Mouse (Mus musculus): ENCODE data around the gene Isy1. TPM values are rescaled to one million over a fixed set of nuclear protein-coding genes. Genes with fewer than 3 reads are reported as not detected.

Isy1 gene
- polyA plus RNA-seq, 1 experiment from 2014 or later: 50.7 TPM

- no peak overlapping the region for H3K27ac ChIP-seq
- H3K4me3 ChIP-seq: no peak overlapping the region
- H3K4me1 ChIP-seq (replicated peaks): peaks cover 19% of the 10 kb centered on the region
- 94% methylated on average over 10 of the region's 10 CpGs for WGBS
- no peak for DNase-seq (ENCODE audit: low spot score)
- no peaks in the 10 kb centered on the region for H3K27me3 ChIP-seq (ENCODE audit: insufficient read depth, poor library complexity, severe bottlenecking)
- peaks cover 13% of the 10 kb centered on the region for H3K36me3 ChIP-seq
- H3K9me3 ChIP-seq: no peaks in the 10 kb centered on the region
Observed at GRCm38 (mm10) chr6:87793821-87794510, 44.6 kb downstream of the Isy1 start.

GRCm38 (mm10) chr6:87791826-87792225 is 46.8 kb downstream of the Isy1 start:
- no peak for DNase-seq (ENCODE audit: low spot score)
- peaks cover 13% of the 10 kb centered on the region for H3K36me3 ChIP-seq
- H3K9me3 ChIP-seq: no peaks in the 10 kb centered on the region
- peaks cover 19% of the 10 kb centered on the region for H3K4me1 ChIP-seq (replicated peaks)
- 94% methylated on average over 5 of the region's 5 CpGs for WGBS
- no peaks in the 10 kb centered on the region for H3K27me3 ChIP-seq (ENCODE audit: insufficient read depth, poor library complexity, severe bottlenecking)
- no peak overlapping the region for H3K4me3 ChIP-seq
- H3K27ac ChIP-seq: no peak overlapping the region

GRCm38 (mm10) chr6:87790779-87791480 is 47.7 kb downstream of the Isy1 start:
- WGBS: 74% methylated on average over 7 of the region's 7 CpGs
- no peak for DNase-seq (ENCODE audit: low spot score)
- Histone ChIP-seq H3K4me3 (no peak overlapping the region), H3K27ac (no peak overlapping the region), H3K4me1 (replicated peaks) (peaks cover 15% of the 10 kb centered on the region), H3K36me3 (peaks cover 13% of the 10 kb centered on the region), H3K27me3 (ENCODE audit: insufficient read depth, poor library complexity, severe bottlenecking) (no peaks in the 10 kb centered on the region), H3K9me3 (no peaks in the 10 kb centered on the region)

- Histone ChIP-seq H3K9me3 (no peaks in the 10 kb centered on the region), H3K36me3 (peaks cover 13% of the 10 kb centered on the region), H3K4me1 (replicated peaks) (peaks cover 6% of the 10 kb centered on the region; the same call in 1 of the 2 replicates), H3K27ac (no peak overlapping the region), H3K4me3 (no peak overlapping the region), H3K27me3 (ENCODE audit: insufficient read depth, poor library complexity, severe bottlenecking) (no peaks in the 10 kb centered on the region)
- DNase-seq (ENCODE audit: low spot score): no peak
- 92% methylated on average over 6 of the region's 6 CpGs for WGBS
Observed at GRCm38 (mm10) chr6:87789791-87790190, 48.8 kb downstream of the Isy1 start.

GRCm38 (mm10) chr6:87788896-87789587 is 49.6 kb downstream of the Isy1 start:
- H3K27me3 ChIP-seq (ENCODE audit: insufficient read depth, poor library complexity, severe bottlenecking): no peaks in the 10 kb centered on the region
- H3K36me3 ChIP-seq: peaks cover 13% of the 10 kb centered on the region
- WGBS: 72% methylated on average over 5 of the region's 5 CpGs
- H3K4me3 ChIP-seq: no peak overlapping the region
- H3K4me1 ChIP-seq (replicated peaks): peaks cover 6% of the 10 kb centered on the region; the same call in 1 of the 2 replicates
- no peak overlapping the region for H3K27ac ChIP-seq
- DNase-seq (ENCODE audit: low spot score): no peak
- no peaks in the 10 kb centered on the region for H3K9me3 ChIP-seq

GRCm38 (mm10) chr6:87788266-87788895 is 50.2 kb downstream of the Isy1 start:
- Histone ChIP-seq H3K4me1 (replicated peaks) (peaks cover 6% of the 10 kb centered on the region; the same call in 1 of the 2 replicates), H3K27me3 (ENCODE audit: insufficient read depth, poor library complexity, severe bottlenecking) (no peaks in the 10 kb centered on the region), H3K9me3 (no peaks in the 10 kb centered on the region), H3K27ac (no peak overlapping the region), H3K36me3 (peaks cover 13% of the 10 kb centered on the region), H3K4me3 (no peak overlapping the region)
- 90% methylated on average over 9 of the region's 9 CpGs for WGBS
- no peak for DNase-seq (ENCODE audit: low spot score)

- no peak overlapping the region for H3K27ac ChIP-seq
- DNase-seq (ENCODE audit: low spot score): no peak
- H3K27me3 ChIP-seq (ENCODE audit: insufficient read depth, poor library complexity, severe bottlenecking): no peaks in the 10 kb centered on the region
- H3K9me3 ChIP-seq: no peaks in the 10 kb centered on the region
- H3K4me1 ChIP-seq (replicated peaks): peaks cover 6% of the 10 kb centered on the region; the same call in 1 of the 2 replicates
- 84% methylated on average over 6 of the region's 6 CpGs for WGBS
- H3K4me3 ChIP-seq: no peak overlapping the region
- H3K36me3 ChIP-seq: peaks cover 9% of the 10 kb centered on the region
Observed at GRCm38 (mm10) chr6:87787108-87787890, 51.3 kb downstream of the Isy1 start.

- Histone ChIP-seq H3K9me3 (no peaks in the 10 kb centered on the region), H3K4me3 (no peak overlapping the region), H3K36me3 (0 out of 2 replicates have a peak, but pooled peaks cover 2% of the 10 kb centered on the region), H3K4me1 (replicated peaks) (peaks cover 6% of the 10 kb centered on the region; the same call in 1 of the 2 replicates), H3K27ac (no peak overlapping the region), H3K27me3 (ENCODE audit: insufficient read depth, poor library complexity, severe bottlenecking) (no peaks in the 10 kb centered on the region)
- no peak for DNase-seq (ENCODE audit: low spot score)
- 90% methylated on average over 5 of the region's 5 CpGs for WGBS
Observed at GRCm38 (mm10) chr6:87786621-87787020, 52.0 kb downstream of the Isy1 start.

- no peaks in the 10 kb centered on the region for H3K36me3 ChIP-seq
- peaks cover 1% of the 10 kb centered on the region; the same call in 1 of the 2 replicates for H3K4me1 ChIP-seq (replicated peaks)
- no peak for DNase-seq (ENCODE audit: low spot score)
- H3K4me3 ChIP-seq: no peak overlapping the region
- 83% methylated on average over 8 of the region's 8 CpGs for WGBS
- H3K9me3 ChIP-seq: no peaks in the 10 kb centered on the region
- no peak overlapping the region for H3K27ac ChIP-seq
- H3K27me3 ChIP-seq (ENCODE audit: insufficient read depth, poor library complexity, severe bottlenecking): no peaks in the 10 kb centered on the region
Observed at GRCm38 (mm10) chr6:87784033-87784432, 54.6 kb downstream of the Isy1 start.

- WGBS: 80% methylated on average over 10 of the region's 10 CpGs
- Histone ChIP-seq H3K4me3 (no peak overlapping the region), H3K36me3 (no peaks in the 10 kb centered on the region), H3K27ac (no peak overlapping the region), H3K4me1 (replicated peaks) (no peaks in the 10 kb centered on the region), H3K9me3 (no peaks in the 10 kb centered on the region), H3K27me3 (ENCODE audit: insufficient read depth, poor library complexity, severe bottlenecking) (no peaks in the 10 kb centered on the region)
- DNase-seq (ENCODE audit: low spot score): no peak
Observed at GRCm38 (mm10) chr6:87780546-87781301, 57.9 kb downstream of the Isy1 start.

Data from hindbrain, embryonic 10.5 days (tissue).